15 mouse cellular contexts compared by ENCODE assay signal in the genomic region with DNA sequence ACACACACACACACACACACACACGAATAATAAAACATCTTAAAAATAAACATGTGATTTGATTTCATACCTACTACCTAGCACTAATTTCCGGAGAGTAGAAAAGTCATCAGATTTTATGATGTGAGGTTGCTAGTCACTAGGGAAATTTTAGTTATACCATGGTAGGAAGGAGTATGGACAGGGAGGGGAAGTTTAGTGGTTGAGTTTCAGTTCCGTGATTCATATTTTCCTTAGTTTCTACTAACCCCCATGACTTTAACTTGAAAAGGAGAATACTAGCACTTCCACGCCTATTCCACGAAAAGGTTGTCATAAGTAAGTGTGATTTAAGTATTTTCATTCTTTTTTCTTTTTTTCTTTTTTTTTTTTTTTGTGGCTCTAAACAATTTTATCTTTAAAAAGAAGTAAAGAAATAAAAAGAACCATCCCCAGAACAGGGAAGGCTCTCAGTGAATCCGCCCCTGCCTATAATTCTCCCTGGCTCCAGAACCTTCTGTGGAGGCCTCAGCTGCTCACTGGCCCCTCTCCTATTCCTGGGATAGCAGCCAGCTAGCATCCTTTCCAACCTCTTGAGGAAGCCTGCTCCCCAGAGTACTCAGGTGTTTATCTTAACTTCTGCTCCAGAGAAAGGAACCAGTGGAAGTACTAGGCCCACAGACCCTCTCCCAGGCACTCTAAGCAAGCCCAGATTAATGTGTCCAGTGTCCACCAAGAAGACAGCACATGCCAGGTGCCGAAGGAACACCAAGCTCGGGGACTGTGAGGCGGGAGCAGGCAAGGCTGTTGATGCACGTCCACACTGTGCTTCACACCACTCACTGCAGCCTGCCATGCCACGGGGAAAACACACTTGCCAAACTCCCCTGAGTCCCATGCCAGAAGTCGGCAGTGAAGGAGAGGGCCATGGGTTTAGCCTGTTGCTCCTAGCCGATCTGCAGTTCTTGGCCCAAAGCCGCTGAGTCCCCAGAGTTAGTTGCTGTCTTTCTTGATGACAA. TPM values are rescaled to one million over a fixed set of nuclear protein-coding genes. Genes with fewer than 3 reads are reported as not detected.
DNase-seq lines count a peak whose midpoint lies in the region; ATAC-seq and TF ChIP-seq lines count a peak whose summit lies in the region.
"Had no signal": no experiment of that assay in that cellular context is flagged by ENCODE, and none has a peak within 500 bp of the region (broad histone marks: within the 10 kb centered on the region; RNA-seq: fewer than 3 reads in every experiment).

No protein-coding gene starts in this region.

- H3K36me3 ChIP-seq in heart, adult 2 months (ENCODE audit: control insufficient read depth, insufficient read depth, low read length) = no peaks in the 10 kb centered on the region
- no peaks in the 10 kb centered on the region for H3K36me3 ChIP-seq in intestine, postnatal 0 days (ENCODE audit: control insufficient read depth, insufficient read depth)
- H3K36me3 ChIP-seq: limb, embryonic 15.5 days; neural tube, embryonic 15.5 days had no signal

- intact Hi-C loops in heart, adult 2 months (cut with DNase I) = no loop called here
- intact Hi-C loops in heart, postnatal 10 days (cut with DNase I) = no loop called here

- peak overlapping the region; percentile 69 for H3K27ac ChIP-seq in heart, adult 2 months
- peak overlapping the region; percentile 28; the same call in 1 of the 2 replicates for H3K27ac ChIP-seq in intestine, postnatal 0 days (ENCODE audit: low read depth, low read length)
- H3K27ac ChIP-seq: limb, embryonic 15.5 days; neural tube, embryonic 15.5 days had no signal

- H3K4me3 ChIP-seq in heart, adult 2 months = no peak overlapping the region
- H3K4me3 ChIP-seq in intestine, postnatal 0 days (ENCODE audit: low read depth, low read length) = no peak overlapping the region
- H3K4me3 ChIP-seq: limb, embryonic 15.5 days; neural tube, embryonic 15.5 days had no signal

- WGBS in heart, adult 2 months = 60% methylated on average over 14 of the region's 14 CpGs
- 79% methylated on average over 14 of the region's 14 CpGs for WGBS in intestine, postnatal 0 days

- peak; percentile 53 for ATAC-seq in CD4-positive, CD25-positive, alpha-beta regulatory T cell, adult 4 months
- ATAC-seq in intestine, postnatal 0 days = no peak

- H3K79me2 ChIP-seq in heart, adult 2 months (replicated peaks; ENCODE audit: control insufficient read depth, insufficient read depth, low read length) = 0 out of 2 replicates have a peak, but pooled peaks cover 1% of the 10 kb centered on the region

- no peaks in the 10 kb centered on the region for H3K27me3 ChIP-seq in heart, adult 2 months (ENCODE audit: control insufficient read depth, insufficient read depth, low read length)
- H3K27me3 ChIP-seq in intestine, postnatal 0 days (replicated peaks; ENCODE audit: control insufficient read depth, insufficient read depth, low read length) = no peaks in the 10 kb centered on the region
- H3K27me3 ChIP-seq: limb, embryonic 15.5 days; neural tube, embryonic 15.5 days had no signal

- peak; percentile 31 to 32 for DNase-seq in heart, adult 2 months
- no peak for DNase-seq in heart, postnatal 10 days
- peak; percentile 44 for DNase-seq in 416B (ENCODE audit: low read depth)
- DNase-seq in layer of hippocampus, adult 11-12 months (ENCODE audit: low spot score) = no peak
- no peak for DNase-seq in left cerebral cortex, adult 18-20 months (ENCODE audit: low spot score in 2 of 2)
- DNase-seq: adrenal gland, postnatal 36 days; cerebellum, postnatal 36 days; kidney, adult 18-20 months; layer of hippocampus, adult 9-11 months; thymus, adult 18-20 months had no signal

- H3K9me3 ChIP-seq in intestine, postnatal 0 days (ENCODE audit: control insufficient read depth) = no peaks in the 10 kb centered on the region
- H3K9me3 ChIP-seq: G1E; limb, embryonic 15.5 days; neural tube, embryonic 15.5 days had no signal

- TF ChIP-seq CTCF in heart, adult 2 months (IDR thresholded peaks at IDR 0.05) = no peak
- no peak for TF ChIP-seq CTCF in intestine, postnatal 0 days (IDR thresholded peaks at IDR 0.05; ENCODE audit: low read depth)

- no peak overlapping the region for H3K4me2 ChIP-seq in intestine, postnatal 0 days (replicated peaks; ENCODE audit: low read depth)
- H3K4me2 ChIP-seq: limb, embryonic 15.5 days; neural tube, embryonic 15.5 days had no signal

- H3K4me1 ChIP-seq in heart, adult 2 months (ENCODE audit: control insufficient read depth, insufficient read depth, low read length) = peaks cover 13% of the 10 kb centered on the region
- H3K4me1 ChIP-seq in intestine, postnatal 0 days (replicated peaks; ENCODE audit: control insufficient read depth, insufficient read depth, low read length) = no peaks in the 10 kb centered on the region

- no peak overlapping the region for H3K9ac ChIP-seq in heart, adult 2 months (ENCODE audit: low read depth, low read length)
- no peak overlapping the region for H3K9ac ChIP-seq in intestine, postnatal 0 days (ENCODE audit: low read depth, low read length)
- H3K9ac ChIP-seq: limb, embryonic 15.5 days; neural tube, embryonic 15.5 days had no signal

- no peak for TF ChIP-seq EP300 in heart, adult 2 months (IDR thresholded peaks at IDR 0.05; ENCODE audit: insufficient read depth, low read depth, low read length)

- no peak for TF ChIP-seq POLR2A in heart, adult 2 months (IDR thresholded peaks at IDR 0.05; ENCODE audit: insufficient read depth, low read depth, low read length)

RNA-seq across cellular contexts. Expression of gene Sh3bgrl, which starts 25.0 kb away (rescaled TPM):
- 10 to 100 TPM; 33.0 to 36.1 TPM for total RNA-seq in heart, adult 2 months (2021)
- 10.0 and 20.1 TPM in 2 replicates for polyA plus RNA-seq in heart, adult 2 months (2012; rRNA removed)
- total RNA-seq in heart, postnatal 10 days (2021) = 10 to 100 TPM; 57.6 to 59.8 TPM
- polyA plus RNA-seq in CD4-positive, CD25-positive, alpha-beta regulatory T cell, adult 4 months (2017; shearing (Covaris generic)) = 100 to 1,000 TPM; 192 to 196 TPM
- 50.8 and 62.2 TPM in 2 replicates for polyA plus RNA-seq in intestine, postnatal 0 days (2015; fragmentation: Nextera tagmentation; extraction: Ambion mirVana)
- total RNA-seq in left cerebral cortex, adult 18-20 months (2021) = 10 to 100 TPM; 48.2 to 55.1 TPM

Comparison
In these comparisons a context has a peak if more than half of its experiments do, and no peak if none do; other contexts are left out.
1. DNase-seq: peak in heart, adult 2 months (2 of 2) and 416B (single experiment); none in heart, postnatal 10 days (0 of 2), layer of hippocampus, adult 11-12 months (single experiment) and left cerebral cortex, adult 18-20 months (0 of 2).